8 mouse cellular contexts compared by ENCODE assay signal in genomic region chr12:58212924-58213450, GRCm38 (mm10). TPM values are rescaled to one million over a fixed set of nuclear protein-coding genes. Genes with fewer than 3 reads are reported as not detected.
A peak's percentile ranks its signal among the peaks of the same experiment; 100 is the strongest.
DNase-seq lines count a peak whose midpoint lies in the region; ATAC-seq and TF ChIP-seq lines count a peak whose summit lies in the region.

No protein-coding gene starts in this region.

- 4% methylated on average over 29 of the region's 29 CpGs for WGBS in heart, embryonic 16.5 days
- WGBS in neural tube, embryonic 14.5 days: 2% methylated on average over 29 of the region's 29 CpGs

- H3K4me3 ChIP-seq in gastrocnemius, adult 2 months: peak overlapping the region; percentile 66
- peak overlapping the region; percentile 48 for H3K4me3 ChIP-seq in heart, embryonic 16.5 days (ENCODE audit: low read length)
- H3K4me3 ChIP-seq in neural tube, embryonic 14.5 days (ENCODE audit: low read depth, low read length): peak overlapping the region; percentile 50

- H3K4me1 ChIP-seq in heart, embryonic 16.5 days (ENCODE audit: control insufficient read depth, insufficient read depth, low read length): peaks cover 16% of the 10 kb centered on the region
- peaks cover 12% of the 10 kb centered on the region for H3K4me1 ChIP-seq in neural tube, embryonic 14.5 days (ENCODE audit: control insufficient read depth, insufficient read depth, low read length)

- no peak for TF ChIP-seq CTCF in gastrocnemius, adult 2 months (IDR thresholded peaks at IDR 0.05)

- peak; percentile 17 for DNase-seq in gastrocnemius, adult 2 months
- no peak for DNase-seq in gastrocnemius, postnatal 25 days
- DNase-seq in ZHBTc4 (ENCODE audit: low read depth, low spot score): peak; percentile 46
- DNase-seq in left cerebral cortex, postnatal 36 days (ENCODE audit: low spot score in 2 of 2): peak; percentile 43 to 56
- DNase-seq in B cell, adult 2 months: no peak
- no peak for DNase-seq in gastrocnemius, postnatal 36 days

- H3K9me3 ChIP-seq in heart, embryonic 16.5 days (replicated peaks; ENCODE audit: control insufficient read depth, low read length): no peaks in the 10 kb centered on the region
- H3K9me3 ChIP-seq in neural tube, embryonic 14.5 days (ENCODE audit: control insufficient read depth, low read length): no peaks in the 10 kb centered on the region

- no peak for ATAC-seq in heart, embryonic 16.5 days (replicated peaks; ENCODE audit: extremely low read depth, insufficient read depth, low FRiP score)
- ATAC-seq in neural tube, embryonic 14.5 days (ENCODE audit: low read depth): peak; percentile 38

- no peaks in the 10 kb centered on the region for H3K36me3 ChIP-seq in heart, embryonic 16.5 days (ENCODE audit: control insufficient read depth, insufficient read depth)
- no peaks in the 10 kb centered on the region for H3K36me3 ChIP-seq in neural tube, embryonic 14.5 days (ENCODE audit: control insufficient read depth, insufficient read depth, low read length)

- no peak overlapping the region for H3K9ac ChIP-seq in heart, embryonic 16.5 days (ENCODE audit: low read length)
- peak overlapping the region; percentile 68 for H3K9ac ChIP-seq in neural tube, embryonic 14.5 days (replicated peaks; ENCODE audit: low read depth, low read length)

- H3K27ac ChIP-seq in gastrocnemius, adult 2 months: no peak overlapping the region
- H3K27ac ChIP-seq in heart, embryonic 16.5 days (ENCODE audit: low read length): no peak overlapping the region
- H3K27ac ChIP-seq in neural tube, embryonic 14.5 days (ENCODE audit: low read depth, low read length): peak overlapping the region; percentile 45; the same call in 1 of the 2 replicates

- intact Hi-C loops in gastrocnemius, adult 2 months (cut with DNase I): loop anchor here (10.0 kb wide), 1 partner anchor 122 kb away; no protein-coding TSS in a partner anchor
- intact Hi-C loops in left cerebral cortex, postnatal 36 days (cut with DNase I): loop anchor here (5.0 to 10.0 kb wide), 3 partner anchors 439 to 709 kb away; no protein-coding TSS in a partner anchor
- intact Hi-C loops in gastrocnemius, postnatal 36 days (cut with DNase I): no loop called here

- H3K4me2 ChIP-seq in heart, embryonic 16.5 days (ENCODE audit: low read depth, low read length): peak overlapping the region; percentile 73
- peak overlapping the region; percentile 96 for H3K4me2 ChIP-seq in neural tube, embryonic 14.5 days (ENCODE audit: low read depth, low read length)

- peaks cover 40% of the 10 kb centered on the region for H3K27me3 ChIP-seq in heart, embryonic 16.5 days (ENCODE audit: control insufficient read depth, insufficient read depth, low read length)
- H3K27me3 ChIP-seq in neural tube, embryonic 14.5 days (ENCODE audit: control insufficient read depth, insufficient read depth, low read length): peaks cover 20% of the 10 kb centered on the region

RNA-seq across cellular contexts. Expression of gene Sstr1, which starts 1.4 kb away (rescaled TPM):
- not detected for total RNA-seq in gastrocnemius, adult 2 months (2021)
- total RNA-seq in gastrocnemius, postnatal 25 days (2021): not detected
- 0.25 and 0.29 TPM in 2 replicates for polyA plus RNA-seq in heart, embryonic 16.5 days (2015; fragmentation: Nextera tagmentation; extraction: Ambion mirVana)
- 10 to 100 TPM; 34.6 to 41.7 TPM for total RNA-seq in left cerebral cortex, postnatal 36 days (2021)
- 8.7 and 19.3 TPM in 2 replicates for polyA plus RNA-seq in neural tube, embryonic 14.5 days (2014; fragmentation: Nextera tagmentation; extraction: Ambion mirVana)
- total RNA-seq in gastrocnemius, postnatal 36 days (2021): under 1 TPM in 1 of 2 experiments, not detected in 1; 0.13 TPM

RNA-seq across cellular contexts. Expression of gene Clec14a, which starts 56.1 kb away (rescaled TPM):
- total RNA-seq in gastrocnemius, adult 2 months (2021): 1 to 10 TPM; 2.5 to 4.2 TPM
- 1 to 10 TPM; 4.5 to 7.2 TPM for total RNA-seq in gastrocnemius, postnatal 25 days (2021)
- polyA plus RNA-seq in heart, embryonic 16.5 days (2015; fragmentation: Nextera tagmentation; extraction: Ambion mirVana): 22.0 and 22.1 TPM in 2 replicates
- 1 to 10 TPM; 2.6 to 2.9 TPM for total RNA-seq in left cerebral cortex, postnatal 36 days (2021)
- 1.3 and 6.5 TPM in 2 replicates for polyA plus RNA-seq in neural tube, embryonic 14.5 days (2014; fragmentation: Nextera tagmentation; extraction: Ambion mirVana)
- total RNA-seq in gastrocnemius, postnatal 36 days (2021): 1 to 10 TPM; 3.9 to 4.8 TPM

Comparison
In these comparisons a context has a peak if more than half of its experiments do, and no peak if none do; other contexts are left out.
1. DNase-seq: peak in gastrocnemius, adult 2 months (single experiment), ZHBTc4 (single experiment) and left cerebral cortex, postnatal 36 days (2 of 2); none in gastrocnemius, postnatal 25 days (single experiment), B cell, adult 2 months (0 of 2) and gastrocnemius, postnatal 36 days (0 of 2).
2. RNA of gene Sstr1, which starts 1.4 kb away (total RNA-seq): 34.6 to 41.7 TPM in left cerebral cortex, postnatal 36 days; 0.13 TPM in gastrocnemius, postnatal 36 days, not detected in gastrocnemius, adult 2 months and not detected in gastrocnemius, postnatal 25 days; every median in the first group is over 10 times any median in the second.
3. Peak in every context shown above with its lines, with median percentiles within 50 percentile points of each other: H3K4me3 ChIP-seq.